Mouse (Mus musculus) heart, postnatal 4 days (tissue): ENCODE measurements around the gene Crkl. TPM values are rescaled to one million over a fixed set of nuclear protein-coding genes. Genes with fewer than 3 reads are reported as not detected.
A peak's percentile ranks its signal among the peaks of the same experiment; 100 is the strongest.

ENCODE experiments used
- DNase-seq: peaks from one replicate; pipeline ENCODE4 v3.0.0; 2021
- total RNA-seq, 2 experiments: library from RNA; stranded (reverse); gene quantifications; 2 replicates each; pipeline ENCODE4 v1.2.3; 2021

The Crkl gene
- 10 to 100 TPM; 31.6 to 34.4 TPM for total RNA-seq

DNA sequence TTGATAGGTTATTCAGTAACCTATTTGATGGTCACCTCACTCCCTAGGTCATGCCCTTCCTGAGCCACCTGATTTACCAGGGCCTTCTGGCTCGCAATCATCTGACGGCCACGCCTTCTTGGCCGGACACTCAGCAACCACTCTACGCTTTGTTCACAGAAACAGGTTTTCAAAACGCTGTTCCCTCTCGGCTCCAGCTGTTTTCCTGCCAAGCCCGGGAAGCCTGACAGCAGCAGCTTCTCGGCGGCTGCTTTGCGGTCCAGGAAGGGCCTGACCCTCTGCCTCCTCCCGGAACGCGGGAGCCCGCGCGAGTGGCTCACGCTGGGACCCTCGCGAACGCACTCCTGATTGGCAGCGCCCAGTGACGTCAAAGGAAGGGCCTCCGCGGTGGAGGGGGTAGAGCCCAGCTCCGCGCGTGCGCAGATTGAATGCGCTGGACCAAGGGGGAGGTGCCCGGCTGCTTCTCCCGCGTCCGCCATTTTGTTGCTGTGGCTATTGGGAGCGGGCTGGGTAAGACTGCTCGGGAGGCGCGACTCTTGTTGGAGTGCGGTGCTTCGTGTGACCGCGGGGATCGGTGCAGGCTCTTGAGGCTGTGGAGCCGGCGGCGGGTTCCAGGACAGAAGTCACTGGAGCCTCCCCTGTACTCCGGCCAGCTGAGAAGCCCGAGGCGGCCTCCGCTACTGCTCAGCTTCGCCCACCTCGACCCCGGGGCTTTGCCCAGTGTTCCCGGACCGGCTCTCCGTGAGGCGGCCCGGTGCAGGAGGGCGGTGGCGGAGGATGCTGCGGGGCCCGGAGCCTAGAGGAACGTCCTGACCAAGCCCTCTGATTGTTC lies at the start of gene Crkl:
Crkl (plus strand) TSS at position 447 of the 832 bp plus-strand sequence.
- DNase-seq, result peak; percentile 99

DNA sequence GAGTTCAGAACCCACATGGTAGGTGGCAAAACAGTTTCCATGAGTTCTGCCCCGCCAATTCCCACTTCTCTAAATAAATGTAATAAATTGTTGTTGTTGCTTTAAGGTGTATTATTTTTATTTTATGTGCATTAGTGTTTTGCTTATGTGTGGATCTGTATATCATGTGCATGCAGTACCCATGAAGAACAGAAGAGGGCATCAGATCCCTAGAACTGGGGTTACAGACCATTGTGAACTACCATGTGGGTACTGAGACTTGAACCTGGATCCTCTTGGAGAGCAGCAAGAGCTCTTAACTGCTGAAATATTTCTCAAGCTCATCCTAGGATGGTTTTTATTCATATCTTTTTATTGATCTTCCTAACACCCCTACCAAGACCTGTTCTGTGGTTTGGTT lies 48.9 kb upstream of the Crkl start:
- DNase-seq, result peak; percentile 58

DNA sequence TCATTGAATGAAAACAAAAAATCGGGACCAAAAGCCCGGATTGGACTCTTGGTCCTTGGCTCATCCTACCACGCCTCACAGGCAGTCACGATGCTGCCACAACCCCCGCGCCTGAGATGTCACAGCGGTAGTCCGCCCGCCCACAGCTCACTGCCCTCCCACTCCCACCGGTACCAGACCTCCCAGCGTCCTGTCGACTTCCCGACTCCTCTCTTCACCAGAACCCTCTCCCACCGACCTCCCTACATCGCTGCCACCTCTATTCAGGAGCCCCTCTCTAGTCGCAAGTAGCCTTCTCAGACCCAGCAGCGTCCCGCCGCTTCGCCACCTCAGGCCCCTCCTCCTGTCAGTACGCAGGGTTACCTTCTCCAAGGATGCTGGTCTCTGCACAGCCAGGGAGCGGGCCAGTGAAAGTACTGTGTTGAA lies 46.5 kb upstream of the Crkl start:
- DNase-seq, result peak; percentile 72

DNA sequence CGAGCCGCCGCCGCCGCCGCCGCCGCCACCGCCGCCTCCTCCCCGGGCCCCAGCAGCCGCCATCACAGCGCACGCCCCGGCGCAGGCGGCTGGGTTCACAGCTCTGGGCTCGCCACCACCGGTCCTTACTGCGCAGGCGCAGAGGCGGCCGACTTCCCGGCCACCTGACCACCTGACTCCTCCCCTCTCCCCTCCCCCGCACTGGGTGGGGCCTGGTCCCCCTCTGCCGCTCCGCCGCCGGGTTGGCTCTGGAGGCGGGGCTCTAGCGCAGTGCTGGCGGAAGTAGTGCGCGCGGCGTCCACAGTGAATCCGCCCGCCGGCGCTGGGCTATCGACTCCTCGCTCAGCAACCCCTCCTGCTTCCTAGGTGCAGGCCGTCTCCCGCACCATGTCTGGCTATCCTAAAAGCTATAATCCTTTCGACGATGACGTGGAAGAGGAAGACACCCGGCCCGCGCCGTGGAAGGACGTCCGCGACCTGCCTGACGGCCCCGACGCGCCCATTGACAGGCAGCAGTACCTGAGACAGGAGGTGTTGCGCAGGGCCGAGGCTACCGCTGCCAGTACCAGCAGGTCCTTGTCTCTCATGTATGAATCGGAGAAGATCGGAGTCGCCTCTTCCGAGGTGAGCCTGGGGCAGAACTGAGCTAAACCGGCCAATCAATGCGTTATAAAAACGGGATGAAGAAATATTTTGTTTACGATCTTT lies 45.9 kb upstream of the Crkl start, which contains the start of the genes Snap29 and Pi4ka:
Snap29 (plus strand) TSS at position 251 of the 708 bp plus-strand sequence.
Pi4ka (minus strand) TSS at position 579 of the 708 bp plus-strand sequence.
- peak; percentile 100 for DNase-seq

DNA sequence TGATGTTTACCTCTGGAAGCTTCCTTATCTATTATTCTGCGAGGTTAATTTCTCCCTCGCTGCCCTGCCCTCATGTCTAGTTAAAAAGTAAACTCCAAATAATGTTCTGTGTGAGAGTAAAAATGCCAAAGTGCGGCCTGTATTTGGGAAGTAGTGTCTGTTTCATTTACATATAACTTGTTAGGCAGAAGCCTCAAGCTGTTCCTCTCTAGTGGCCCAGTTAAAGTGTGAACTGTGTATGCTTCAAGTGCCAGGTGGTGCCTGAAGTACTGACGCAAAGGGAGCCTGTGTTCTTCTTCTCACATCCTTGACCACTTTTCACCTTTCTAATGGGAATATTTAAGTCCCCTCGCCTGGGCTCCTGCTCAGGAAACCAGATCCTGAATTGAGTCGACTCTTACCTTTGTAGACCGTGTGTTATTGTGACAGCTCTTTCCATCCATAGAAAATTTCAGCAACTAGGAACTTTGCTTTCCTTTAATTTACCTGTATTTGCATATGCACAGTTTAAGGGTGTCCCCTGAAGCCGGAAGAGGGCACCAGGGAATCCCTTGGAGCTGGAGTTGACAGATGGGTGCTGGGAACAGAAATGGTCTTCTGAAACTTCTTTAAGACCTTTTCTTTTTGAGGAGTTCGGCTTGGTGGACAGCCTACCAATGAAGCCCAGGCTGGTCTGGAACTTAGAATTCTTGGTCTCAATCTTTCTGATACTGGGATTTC lies 45.1 kb upstream of the Crkl start:
- no peak for DNase-seq

DNA sequence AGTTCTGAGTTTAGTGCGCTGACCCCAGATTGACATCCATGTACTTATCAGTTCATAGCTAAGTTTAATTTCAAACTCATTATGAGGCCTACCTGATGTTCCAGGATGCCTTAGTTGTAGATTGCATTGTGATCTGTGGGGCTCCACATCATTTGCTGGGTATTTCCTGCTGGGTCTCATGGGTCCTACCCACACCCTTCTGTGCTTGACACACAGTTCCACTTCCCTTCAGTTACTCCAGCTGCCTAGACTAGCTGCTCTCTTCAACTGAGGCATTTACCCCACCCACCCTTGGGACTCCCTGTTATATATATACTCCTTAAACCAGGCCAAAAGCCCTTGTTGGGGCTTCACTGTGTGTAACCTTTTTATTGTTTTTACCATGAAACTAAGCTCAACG lies 42.7 kb upstream of the Crkl start:
- no peak for DNase-seq

DNA sequence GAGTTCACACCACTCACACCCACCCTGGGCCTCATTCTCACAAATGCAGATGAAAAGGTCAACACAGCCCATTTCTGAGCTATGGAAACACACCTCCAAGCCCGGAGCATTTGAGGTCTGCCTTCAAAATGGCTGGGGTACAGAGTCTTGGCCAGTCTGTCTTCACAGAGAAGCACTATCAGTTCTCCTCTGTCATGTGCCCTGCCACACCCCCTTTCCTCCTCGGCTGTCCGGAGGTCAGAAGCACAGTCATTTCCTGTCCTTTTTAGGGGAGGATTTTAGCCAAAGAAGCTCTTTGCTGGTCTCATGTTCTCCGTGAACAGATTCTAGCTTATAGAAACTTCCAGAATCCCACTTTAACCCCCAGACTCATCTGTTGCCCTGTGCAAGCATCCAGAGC lies 41.6 kb upstream of the Crkl start:
- DNase-seq, result peak; percentile 26

DNA sequence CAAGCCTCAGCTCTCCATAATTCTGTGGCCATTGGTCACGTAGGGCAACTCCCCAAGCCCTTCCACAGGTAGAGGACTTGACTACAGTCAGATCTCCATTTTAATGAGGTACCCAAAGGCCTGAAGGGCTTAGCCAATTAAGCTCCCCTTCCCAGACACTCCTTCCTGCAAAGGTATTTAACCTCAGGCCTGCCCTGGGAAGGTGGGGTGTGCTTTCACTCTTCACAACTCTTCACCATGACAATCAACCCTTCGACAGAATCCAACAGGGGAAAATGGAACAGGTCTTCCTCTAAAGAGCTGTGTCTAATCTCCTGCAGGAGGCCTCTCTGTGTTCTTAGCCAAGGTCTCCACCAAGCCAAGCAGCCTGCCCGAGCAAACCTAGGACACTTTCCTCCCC lies 28.8 kb upstream of the Crkl start:
- DNase-seq, result no peak

DNA sequence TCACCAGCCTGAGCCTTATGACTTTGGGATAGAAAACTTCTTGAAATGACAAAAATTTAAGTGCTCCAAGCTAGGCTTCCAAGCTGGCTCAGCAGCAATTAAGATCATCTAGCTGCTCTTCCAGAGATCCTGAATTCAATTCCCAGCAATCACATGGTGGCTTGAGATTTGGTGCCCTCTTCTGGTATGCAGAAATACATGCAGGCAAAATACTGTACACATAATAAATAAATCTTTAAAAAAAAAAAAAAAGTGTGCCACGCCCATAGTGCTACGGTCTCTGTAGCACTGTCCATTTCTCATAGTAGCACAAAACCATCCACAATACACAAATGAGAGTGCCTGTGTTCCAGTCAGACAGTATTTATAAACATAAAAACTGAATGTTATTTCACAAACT lies 19.2 kb upstream of the Crkl start:
- peak; percentile 20 for DNase-seq

DNA sequence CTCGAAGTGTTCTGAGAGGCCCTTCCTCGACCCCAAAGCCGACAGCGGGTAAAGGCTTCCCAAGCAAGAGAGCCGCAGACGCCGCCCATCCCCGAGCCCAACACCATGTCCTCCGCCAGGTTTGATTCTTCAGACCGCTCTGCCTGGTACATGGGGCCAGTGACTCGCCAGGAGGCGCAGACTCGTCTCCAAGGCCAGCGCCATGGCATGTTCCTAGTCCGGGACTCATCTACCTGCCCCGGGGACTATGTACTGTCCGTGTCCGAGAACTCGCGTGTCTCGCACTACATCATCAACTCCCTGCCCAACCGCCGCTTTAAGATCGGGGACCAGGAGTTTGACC lies 557 bp downstream of the Crkl start:
- DNase-seq, result no peak

DNA sequence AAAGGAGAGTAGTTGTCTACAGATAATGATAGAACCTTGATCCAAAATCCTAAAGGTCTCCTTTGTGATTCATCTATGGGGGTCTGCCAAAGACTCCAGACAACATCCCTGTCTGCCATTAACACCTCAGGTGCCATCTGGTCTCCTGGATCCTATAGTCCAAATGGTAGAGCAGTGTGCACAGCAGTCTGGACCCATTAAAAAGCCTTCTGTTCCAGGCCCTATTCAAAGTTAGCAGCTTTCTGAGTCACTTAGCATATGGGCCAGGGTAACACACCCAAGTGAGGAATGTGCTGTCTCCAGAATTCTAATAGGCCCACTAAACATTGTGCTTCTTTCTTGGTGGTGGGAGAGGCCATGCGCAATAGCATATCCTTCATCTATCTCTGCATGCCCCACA lies 5.1 kb downstream of the Crkl start:
- no peak for DNase-seq

DNA sequence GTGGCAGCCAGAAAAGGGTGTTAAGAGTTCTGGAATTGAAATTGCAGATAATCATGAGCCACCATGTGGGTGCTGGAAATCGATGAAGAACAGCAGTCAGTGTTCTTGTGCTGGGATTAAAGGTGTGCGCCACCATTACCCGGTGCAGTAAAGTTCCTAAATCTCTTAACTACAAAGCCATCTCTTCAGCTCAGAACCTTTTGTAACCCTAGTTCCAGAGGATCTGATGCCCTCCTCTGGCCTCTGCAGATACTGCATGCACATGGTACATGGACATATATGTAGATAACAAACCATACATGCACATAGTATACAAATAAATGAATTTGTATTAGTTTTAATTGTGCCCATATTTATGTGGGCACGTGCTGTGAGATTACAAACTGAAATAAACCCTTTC lies 8.5 kb downstream of the Crkl start:
- DNase-seq, result peak; percentile 18

DNA sequence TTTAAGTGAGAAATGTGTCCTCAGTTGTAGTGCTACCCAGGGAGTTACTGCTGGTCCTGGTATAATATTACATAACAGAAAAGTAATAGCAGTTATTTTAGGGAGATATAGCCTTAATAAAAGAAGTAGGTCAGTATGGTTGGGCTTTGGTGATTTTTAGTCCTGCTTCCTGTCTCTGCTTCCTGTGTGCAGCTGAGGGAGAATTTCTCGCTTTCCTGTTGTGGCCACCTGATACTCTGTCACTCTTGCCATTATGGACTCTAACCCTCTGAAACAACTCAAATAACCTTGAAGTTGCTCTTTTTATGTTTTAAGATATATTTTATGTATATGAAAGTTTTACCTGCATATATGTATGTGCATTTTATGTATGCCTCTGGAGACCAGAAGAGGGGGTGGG lies 9.8 kb downstream of the Crkl start:
- DNase-seq, result no peak

DNA sequence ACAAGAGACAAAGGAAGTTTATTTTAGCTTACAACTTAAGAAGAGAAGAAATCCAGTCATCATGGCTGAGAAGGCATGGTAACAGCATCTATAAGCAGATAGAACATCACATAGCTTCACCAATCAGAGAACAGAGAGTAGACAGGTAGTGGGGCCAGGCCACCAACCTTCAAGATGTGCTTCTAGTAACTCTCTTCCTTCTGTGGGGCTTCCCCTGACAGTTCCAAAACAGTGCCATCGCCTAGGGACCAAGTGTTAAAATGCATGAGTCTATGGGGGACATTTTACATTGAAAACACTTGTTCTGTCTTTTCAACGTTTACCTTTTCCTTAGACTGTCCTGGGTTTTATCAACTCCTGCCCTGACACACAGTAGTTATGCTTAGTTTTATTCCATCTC lies 11.4 kb downstream of the Crkl start:
- no peak for DNase-seq

DNA sequence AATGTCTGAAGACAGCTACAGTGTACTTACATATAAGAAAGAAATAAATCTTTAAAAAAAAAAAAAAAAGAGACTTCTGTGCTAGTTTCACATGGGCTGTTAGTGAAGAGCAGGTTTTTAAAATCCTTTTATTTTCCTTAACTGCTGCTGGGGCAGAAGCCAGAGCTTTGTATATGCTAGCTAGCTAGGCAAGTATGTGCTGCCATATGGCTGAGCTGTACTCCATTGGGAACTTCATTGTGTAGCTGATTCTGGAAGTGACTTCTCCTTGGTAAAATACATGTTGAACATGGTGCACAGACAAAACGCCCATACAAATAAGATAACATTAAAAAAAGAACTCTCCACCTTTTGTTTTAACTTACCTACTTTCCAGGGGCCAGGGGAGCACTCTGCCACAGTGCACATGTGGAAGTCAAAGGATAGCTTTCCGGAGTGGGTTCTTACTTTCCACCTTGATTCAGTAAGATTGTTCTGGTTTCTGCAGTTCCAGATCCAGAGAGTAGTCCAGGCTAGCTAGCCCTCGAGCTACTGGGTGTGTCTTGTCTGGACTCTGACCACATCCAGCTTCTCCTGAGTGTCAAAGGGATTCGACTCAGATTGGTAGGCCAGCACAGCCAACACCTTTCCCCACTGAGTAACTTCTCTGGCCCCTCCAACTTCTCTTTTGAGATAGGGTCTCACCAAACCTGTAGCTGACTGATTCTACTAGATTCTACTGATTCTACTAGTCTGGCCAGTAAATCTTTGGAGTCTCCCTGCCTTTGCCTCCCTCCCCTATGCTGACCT lies 15.3 kb downstream of the Crkl start:
- no peak for DNase-seq

DNA sequence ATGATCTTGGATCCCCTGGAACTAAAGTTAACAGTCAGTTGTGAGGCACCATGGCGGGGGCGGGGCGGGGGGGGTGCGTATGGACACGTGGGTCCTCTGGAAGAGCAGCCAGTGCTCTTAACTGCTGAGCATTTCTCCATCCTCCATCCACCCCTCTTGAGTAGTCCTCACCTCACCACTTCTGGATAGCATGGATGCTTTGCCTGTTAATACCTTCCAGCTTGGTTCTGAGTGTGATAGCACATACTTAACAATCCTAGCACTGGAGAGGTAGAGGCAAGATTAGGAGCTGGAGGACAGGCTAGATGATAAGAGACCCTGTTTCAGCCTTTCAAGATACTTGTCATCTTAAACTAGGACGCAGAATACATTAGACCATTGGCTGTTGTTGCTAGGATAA lies 20.7 kb downstream of the Crkl start:
- DNase-seq, result no peak

DNA sequence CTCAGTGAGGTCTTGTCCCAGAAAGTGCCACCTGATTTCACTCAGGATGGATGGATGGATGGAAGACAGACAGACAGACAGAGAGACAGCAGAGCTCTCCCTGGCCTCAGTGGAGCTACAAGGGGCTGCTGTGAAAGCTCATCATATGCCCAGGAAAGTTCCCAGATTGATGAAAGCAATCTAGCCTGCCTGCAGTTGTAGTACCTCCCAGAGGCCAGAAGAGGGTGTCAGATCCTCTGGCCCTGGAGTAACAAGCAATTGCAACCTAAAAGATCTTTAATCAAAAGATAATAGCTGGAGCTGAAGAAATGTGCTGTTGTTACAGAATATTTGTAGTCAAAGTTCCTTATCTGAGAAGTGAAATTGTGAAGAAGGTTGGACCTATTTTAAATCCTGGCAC lies 22.3 kb downstream of the Crkl start:
- peak; percentile 45 for DNase-seq

DNA sequence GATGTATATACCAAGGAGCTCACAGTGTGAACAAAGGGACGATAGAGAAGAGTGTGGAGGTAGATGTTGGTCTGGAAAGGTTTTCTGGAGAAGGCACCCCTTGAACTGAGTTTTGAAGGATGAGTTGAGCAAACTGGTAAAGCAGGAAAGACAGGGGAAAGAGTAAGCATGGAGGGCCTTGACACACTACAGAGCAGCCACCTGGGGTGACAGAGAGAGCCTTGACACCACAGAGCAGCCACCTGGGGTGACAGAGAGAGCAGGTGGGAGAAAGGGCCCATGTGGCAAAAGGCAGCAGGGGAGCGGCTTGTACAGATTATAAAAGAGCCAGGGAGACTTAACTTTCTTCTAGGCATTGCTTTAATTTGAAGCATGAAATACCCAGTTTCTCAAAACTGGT lies 23.0 kb downstream of the Crkl start:
- DNase-seq, result no peak

DNA sequence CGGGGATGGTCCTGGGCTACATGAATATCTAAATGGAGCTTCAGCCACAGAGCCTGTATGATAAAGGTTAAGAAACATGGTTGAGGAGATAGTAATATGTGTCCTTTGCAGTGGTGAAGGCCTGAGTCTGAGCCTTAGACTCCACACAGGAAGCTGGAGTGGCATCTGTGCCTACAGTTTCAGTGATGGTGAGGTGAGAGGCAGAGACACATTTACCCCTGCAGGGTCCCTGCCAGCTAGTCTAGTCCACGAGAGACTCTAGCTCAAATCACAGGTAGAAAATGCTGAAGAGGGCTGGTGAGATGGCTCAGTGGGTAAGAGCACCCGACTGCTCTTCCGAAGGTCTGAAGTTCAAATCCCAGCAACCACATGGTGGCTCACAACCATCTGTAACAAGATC lies 23.5 kb downstream of the Crkl start:
- no peak for DNase-seq

DNA sequence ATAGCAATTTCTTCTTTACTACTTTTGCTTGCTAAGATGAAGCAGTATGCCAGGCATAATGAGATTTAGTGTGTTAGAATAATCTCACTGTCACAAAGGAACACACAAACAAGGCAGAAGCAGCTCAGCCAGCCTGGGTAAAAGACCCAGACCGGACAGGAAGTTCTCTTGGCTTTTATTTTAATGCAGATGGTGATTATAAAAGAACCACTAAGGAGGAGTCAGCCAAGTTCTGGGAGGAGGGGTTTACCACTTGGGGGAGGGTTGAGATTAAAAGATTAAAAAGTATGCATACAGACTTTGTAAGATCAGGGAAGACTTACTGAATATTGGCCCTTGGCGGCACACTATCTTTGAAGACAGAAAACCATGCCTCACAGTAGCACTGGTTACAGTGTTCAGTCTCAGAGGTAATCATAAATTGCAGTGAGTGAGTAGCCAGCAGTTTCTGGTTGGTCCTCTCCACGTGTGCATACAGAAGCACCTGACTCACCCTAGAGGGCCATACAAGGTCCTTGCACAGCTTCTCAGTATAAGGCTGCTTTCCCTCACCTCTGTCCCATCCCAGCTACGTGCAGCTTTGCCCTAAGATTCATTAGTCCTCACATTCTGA lies 26.6 kb downstream of the Crkl start:
- DNase-seq, result no peak

DNA sequence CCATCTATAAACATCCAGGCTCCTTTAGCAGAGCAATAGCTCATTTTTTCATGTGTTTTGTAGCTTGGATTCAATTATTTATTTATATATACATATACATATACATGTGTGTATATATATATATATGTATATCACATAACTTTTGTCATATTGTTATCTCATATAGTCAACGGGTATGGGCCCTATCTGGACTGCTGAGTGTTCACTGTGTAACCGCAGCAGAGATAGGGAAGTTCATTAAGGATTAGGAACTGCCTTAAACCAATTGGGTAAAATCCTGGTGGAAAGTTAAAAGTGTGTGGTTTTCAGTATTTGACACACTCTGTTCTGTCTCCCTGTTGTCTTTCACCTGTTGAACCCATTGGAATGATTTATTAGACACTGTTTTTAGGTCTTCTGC lies 29.7 kb downstream of the Crkl start:
- no peak for DNase-seq

DNA sequence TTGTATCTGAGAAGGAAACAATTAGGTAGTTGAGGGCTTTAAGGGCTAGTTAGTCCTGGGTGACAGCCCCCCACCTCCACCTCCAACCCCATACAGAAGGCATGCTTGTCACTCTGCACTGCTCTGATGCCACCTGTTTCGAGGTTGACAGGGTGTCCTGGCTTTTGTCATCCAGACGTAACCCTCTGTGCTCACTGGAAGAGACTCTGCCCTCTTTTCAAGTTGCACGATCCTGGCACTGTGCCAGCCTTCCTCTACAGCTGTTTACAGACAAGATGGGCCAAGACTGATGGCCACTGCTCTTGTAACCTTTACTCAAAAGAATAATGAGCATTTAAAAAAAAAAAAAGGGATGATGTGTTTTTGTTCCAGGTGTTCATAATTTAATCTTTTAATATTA lies 34.7 kb downstream of the Crkl start:
- DNase-seq, result peak; percentile 63
